Mouse (Mus musculus) intestine, embryonic 15.5 days (tissue): ENCODE data around the gene Stk24. TPM values are rescaled to one million over a fixed set of nuclear protein-coding genes. Genes with fewer than 3 reads are reported as not detected.
"Not testable (repeated sequence)": the region's sequence is repeated elsewhere in the genome, so short reads cannot be mapped to it uniquely, and the experiment has no call there.

Experiments
- ATAC-seq: fragments of 200-750 bp; cut with Nextera tagmentation; 2 replicates; pipeline ENCODE4 v1.8.0; 2017; ENCODE audit warnings: moderate TSS enrichment, moderate library complexity
- H3K27ac ChIP-seq: fragments of 300-500 bp; sonication (generic); 2 replicates; pipeline ENCODE4 v1.5.1; 2015; ENCODE audit warnings: mild to moderate bottlenecking, inconsistent platforms
- H3K27me3 ChIP-seq: fragments of 300-500 bp; sonication (generic); replicated peaks from 2 replicates; pipeline ENCODE4 v1.6.1; 2015; ENCODE audit warnings: inconsistent platforms
- H3K36me3 ChIP-seq: fragments of 300-500 bp; sonication (generic); 2 replicates; pipeline ENCODE4 v1.6.1; 2015; ENCODE audit warnings: inconsistent platforms
- H3K4me1 ChIP-seq: fragments of 300-500 bp; sonication (generic); replicated peaks from 2 replicates; pipeline ENCODE4 v1.6.1; 2015; ENCODE audit warnings: inconsistent platforms
- H3K4me2 ChIP-seq: fragments of 300-500 bp; sonication (generic); replicated peaks from 2 replicates; pipeline ENCODE4 v1.6.1; 2015; ENCODE audit warnings: mild to moderate bottlenecking, inconsistent platforms
- H3K4me3 ChIP-seq: fragments of 300-500 bp; sonication (generic); replicated peaks from 2 replicates; pipeline ENCODE4 v1.5.1; 2015; ENCODE audit warnings: inconsistent platforms
- H3K9ac ChIP-seq: fragments of 300-500 bp; sonication (generic); 2 replicates; pipeline ENCODE4 v1.6.1; 2015; ENCODE audit warnings: inconsistent platforms
- H3K9me3 ChIP-seq: fragments of 300-500 bp; sonication (generic); 2 replicates; pipeline ENCODE4 v1.6.1; 2016; ENCODE audit warnings: inconsistent platforms
- whole genome bisulfite sequencing: fragments of 180-500 bp; shearing (Covaris S2); methylation state at CpG from one replicate; pipeline ENCODE4 v1.1.7; 2015; 5-methylcytosine and 5-hydroxymethylcytosine counted together
- polyA plus RNA-seq: library from polyadenylated mRNA; unstranded; fragments of >200 nt; fragmentation: Nextera tagmentation; extraction: Ambion mirVana; gene quantifications from 2 replicates; pipeline ENCODE4 v1.2.1, GENCODE M21; 2015

Stk24 gene
- polyA plus RNA-seq, result 41.3 and 43.7 TPM in 2 replicates

DNA sequence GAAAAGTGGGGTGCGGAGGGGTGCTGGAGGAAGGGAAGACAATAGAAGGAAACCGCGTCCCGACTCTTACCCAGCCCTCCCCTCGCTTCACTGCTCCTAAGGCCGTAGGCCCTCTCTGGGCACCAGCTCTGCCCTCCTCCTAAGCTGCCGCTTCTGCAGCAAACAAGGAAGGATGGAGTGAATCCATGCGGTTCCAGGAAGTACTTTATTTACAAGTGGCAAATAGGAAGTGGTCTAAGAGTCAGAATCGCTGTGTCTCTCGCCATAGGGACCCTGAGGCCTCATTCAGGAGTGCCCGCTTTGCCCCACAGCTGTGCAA lies at the start of gene Stk24:
Stk24 (minus strand) TSS at position 185 of the 319 bp plus-strand sequence.
- H3K4me1 ChIP-seq, result peaks cover 13% of the 10 kb centered on the region
- peak within 1 kb of the TSS; percentile 96 for H3K9ac ChIP-seq
- H3K4me2 ChIP-seq, result peak within 1 kb of the TSS; percentile 86
- peak within 1 kb of the TSS; percentile 98 for H3K27ac ChIP-seq
- no peak for ATAC-seq
- WGBS, result 5% methylated on average over 11 of the region's 11 CpGs
- no peaks in the 10 kb centered on the region for H3K27me3 ChIP-seq
- H3K4me3 ChIP-seq, result peak within 1 kb of the TSS; percentile 98
- no peaks in the 10 kb centered on the region for H3K36me3 ChIP-seq
- H3K9me3 ChIP-seq, result no peaks in the 10 kb centered on the region

DNA sequence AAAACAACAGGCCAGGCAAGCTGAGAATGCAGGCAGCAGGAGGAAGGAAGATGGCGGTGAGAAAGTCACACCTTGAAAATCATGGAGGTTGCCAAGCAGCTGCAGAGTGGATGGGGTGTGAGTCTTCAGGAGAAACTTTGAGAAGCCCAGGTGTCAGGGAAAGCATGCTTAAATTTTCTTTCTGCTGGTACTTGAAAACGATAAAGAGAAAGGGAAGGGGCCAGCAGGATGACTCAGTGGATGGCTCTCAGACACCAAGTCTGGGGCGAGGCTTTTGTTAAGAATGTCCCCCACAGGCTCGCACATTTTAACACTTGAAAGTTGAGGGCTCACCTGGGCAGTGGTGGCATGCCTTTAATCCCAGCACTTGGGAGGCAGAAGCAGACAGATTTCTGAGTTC lies 48.3 kb upstream of the Stk24 start:
- Histone ChIP-seq H3K4me1 (no peaks in the 10 kb centered on the region), H3K9ac (no peak overlapping the region), H3K27ac (no peak overlapping the region), H3K4me3 (no peak overlapping the region), H3K9me3 (no peaks in the 10 kb centered on the region), H3K36me3 (no peaks in the 10 kb centered on the region), H3K27me3 (no peaks in the 10 kb centered on the region), H3K4me2 (no peak overlapping the region)
- 94% methylated on average over 4 of the region's 4 CpGs for WGBS
- ATAC-seq, result no peak

DNA sequence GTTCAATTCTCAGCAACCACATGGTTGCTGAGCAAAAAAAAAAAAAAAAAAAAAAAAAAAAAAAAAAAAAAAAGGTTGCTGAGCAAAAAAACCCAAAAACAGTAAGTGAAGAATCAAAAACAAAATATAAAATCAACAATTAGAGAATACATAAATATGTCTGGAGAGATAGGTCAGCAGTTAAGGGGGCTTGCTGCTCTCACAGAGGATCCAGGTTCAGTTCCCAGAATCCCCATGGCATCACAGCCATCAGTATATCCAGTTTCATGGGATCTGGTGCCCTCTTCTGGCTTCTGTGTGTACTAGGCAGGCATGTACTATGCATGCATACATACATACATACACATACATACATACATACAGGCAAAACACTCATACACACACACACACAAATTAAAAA lies 46.9 kb upstream of the Stk24 start:
- Histone ChIP-seq H3K27me3 (no peaks in the 10 kb centered on the region), H3K4me2 (no peak overlapping the region), H3K9ac (no peak overlapping the region), H3K27ac (no peak overlapping the region), H3K36me3 (no peaks in the 10 kb centered on the region), H3K4me1 (no peaks in the 10 kb centered on the region), H3K9me3 (no peaks in the 10 kb centered on the region), H3K4me3 (no peak overlapping the region)
- no peak for ATAC-seq

DNA sequence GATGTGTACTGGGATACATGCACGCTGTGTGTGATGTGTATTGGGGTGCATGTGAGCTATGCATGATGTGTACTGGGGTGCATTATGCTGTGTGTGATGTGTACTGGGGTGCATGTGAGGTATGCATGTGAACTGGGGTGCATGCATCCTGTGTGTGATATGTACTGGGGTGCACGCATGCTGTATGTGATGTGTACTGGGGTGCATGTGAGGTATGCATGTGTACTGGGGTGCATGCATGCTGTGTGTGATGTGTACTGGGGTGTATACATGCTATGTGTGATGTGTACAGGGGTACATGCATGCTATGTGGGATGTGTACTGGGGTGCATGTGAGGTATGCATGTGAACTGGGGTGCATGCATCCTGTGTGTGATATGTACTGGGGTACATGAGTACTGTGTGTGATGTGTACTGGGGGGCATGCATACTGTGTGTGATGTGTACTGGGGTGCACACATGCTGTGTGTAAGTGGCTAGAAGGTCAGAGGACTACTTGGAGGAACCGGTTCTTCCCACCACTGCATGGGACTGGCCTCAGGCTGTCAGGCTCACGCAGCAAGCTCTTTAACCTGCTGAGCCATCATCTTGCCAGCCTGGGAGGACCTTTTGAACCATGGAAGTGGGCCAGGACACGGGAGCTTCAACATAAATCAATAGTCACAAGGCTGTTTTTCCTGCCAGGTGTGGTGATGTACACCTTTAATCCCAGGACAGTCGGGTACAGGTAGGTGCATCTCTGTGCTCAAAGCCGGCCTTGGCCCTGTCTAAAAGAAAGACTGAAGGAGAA lies 45.4 kb upstream of the Stk24 start:
- Histone ChIP-seq H3K27me3 (no peaks in the 10 kb centered on the region), H3K9me3 (no peaks in the 10 kb centered on the region), H3K36me3 (no peaks in the 10 kb centered on the region), H3K27ac (0 out of 2 replicates have a peak overlapping the region, but pooled peaks have one; percentile 11), H3K4me2 (no peak overlapping the region), H3K9ac (no peak overlapping the region), H3K4me1 (no peaks in the 10 kb centered on the region), H3K4me3 (no peak overlapping the region)
- peak; percentile 59 for ATAC-seq
- WGBS, result 65% methylated on average over 7 of the region's 7 CpGs

DNA sequence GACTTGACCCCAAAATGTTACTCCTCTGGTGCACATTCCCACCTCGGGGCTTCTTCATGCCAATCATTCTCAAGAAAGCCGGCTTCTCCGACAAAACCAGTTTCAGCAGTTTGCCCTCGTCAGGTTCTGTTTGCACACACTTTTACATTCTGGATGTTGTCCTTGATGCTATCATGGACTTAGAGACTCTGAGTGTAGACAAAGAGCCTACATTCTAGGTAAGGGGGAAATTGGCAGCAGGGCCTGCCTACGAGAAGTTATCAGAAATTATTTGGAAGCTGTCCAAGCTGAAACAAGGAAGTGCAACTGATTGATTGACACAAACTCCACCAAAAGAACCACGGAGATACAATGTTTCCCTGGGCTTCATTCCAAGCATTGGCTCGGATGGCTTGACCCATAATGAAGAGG lies 43.5 kb upstream of the Stk24 start:
- Histone ChIP-seq H3K27me3 (no peaks in the 10 kb centered on the region), H3K9ac (no peak overlapping the region), H3K4me3 (no peak overlapping the region), H3K4me2 (0 out of 2 replicates have a peak overlapping the region, but pooled peaks have one; percentile 10), H3K36me3 (no peaks in the 10 kb centered on the region), H3K9me3 (no peaks in the 10 kb centered on the region), H3K4me1 (no peaks in the 10 kb centered on the region), H3K27ac (peak overlapping the region; percentile 67)
- 36% methylated on average over 7 of the region's 7 CpGs for WGBS
- peak; percentile 79 for ATAC-seq

DNA sequence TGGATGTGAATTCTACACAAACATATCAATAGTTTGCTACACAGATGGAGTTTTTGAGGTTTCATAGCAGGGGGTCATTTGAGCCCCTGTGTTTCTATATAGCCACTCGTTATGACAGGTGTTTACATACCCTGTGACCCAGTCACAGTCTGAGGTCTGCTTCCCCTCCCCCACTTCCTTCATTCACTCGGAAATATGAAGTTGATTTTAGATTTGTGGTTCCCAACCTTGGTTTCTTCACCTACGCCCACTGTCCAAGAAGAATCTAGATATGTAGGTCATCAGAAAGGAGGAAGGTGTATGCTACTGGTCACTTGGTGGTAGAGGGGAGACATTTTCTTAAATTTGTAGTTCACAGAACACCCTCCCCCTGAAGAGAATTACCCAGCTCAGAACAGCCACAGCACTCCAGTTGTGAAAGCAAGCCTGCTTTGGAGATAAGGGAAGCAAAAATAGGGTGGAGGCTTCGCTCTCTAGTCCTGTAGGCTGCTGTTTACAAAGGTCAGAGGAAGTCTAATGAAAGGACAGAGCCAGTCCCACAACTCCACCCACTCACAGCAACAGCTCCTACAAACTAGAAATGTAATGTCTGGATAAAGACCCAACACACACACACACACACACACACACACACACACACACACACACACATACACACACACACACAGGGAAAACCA lies 43.0 kb upstream of the Stk24 start:
- H3K4me3 ChIP-seq, result no peak overlapping the region
- H3K9me3 ChIP-seq, result no peaks in the 10 kb centered on the region
- peak overlapping the region; percentile 67 for H3K27ac ChIP-seq
- 36% methylated on average over 4 of the region's 4 CpGs for WGBS
- H3K9ac ChIP-seq, result no peak overlapping the region
- H3K27me3 ChIP-seq, result no peaks in the 10 kb centered on the region
- ATAC-seq, result peak; percentile 83
- 0 out of 2 replicates have a peak overlapping the region, but pooled peaks have one; percentile 10 for H3K4me2 ChIP-seq
- no peaks in the 10 kb centered on the region for H3K4me1 ChIP-seq
- H3K36me3 ChIP-seq, result no peaks in the 10 kb centered on the region

DNA sequence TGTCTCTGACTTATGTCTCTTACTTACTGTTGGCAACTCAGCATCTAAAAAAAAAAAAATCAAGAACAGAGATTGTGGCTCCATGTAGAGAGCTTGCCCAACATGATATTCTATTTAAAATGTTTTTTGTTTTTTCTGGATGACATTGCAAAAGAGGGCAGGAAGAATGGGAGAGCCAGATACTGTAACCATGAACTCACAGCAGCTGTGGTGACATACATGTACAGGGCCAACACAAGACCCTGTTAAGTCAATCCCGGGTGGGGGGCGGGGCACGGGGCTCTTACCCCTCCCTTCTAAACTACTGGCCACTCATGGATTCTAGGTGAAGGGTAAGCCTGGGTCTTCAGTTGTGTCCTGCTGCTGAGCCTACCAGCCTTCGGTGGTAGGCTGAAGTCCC lies 42.2 kb upstream of the Stk24 start:
- Histone ChIP-seq H3K36me3 (no peaks in the 10 kb centered on the region), H3K4me1 (no peaks in the 10 kb centered on the region), H3K9me3 (no peaks in the 10 kb centered on the region), H3K4me2 (no peak overlapping the region), H3K9ac (no peak overlapping the region), H3K27ac (no peak overlapping the region), H3K4me3 (no peak overlapping the region), H3K27me3 (no peaks in the 10 kb centered on the region)
- WGBS, result 85% methylated on average over 4 of the region's 4 CpGs
- no peak; the same call in 1 of the 2 replicates for ATAC-seq

DNA sequence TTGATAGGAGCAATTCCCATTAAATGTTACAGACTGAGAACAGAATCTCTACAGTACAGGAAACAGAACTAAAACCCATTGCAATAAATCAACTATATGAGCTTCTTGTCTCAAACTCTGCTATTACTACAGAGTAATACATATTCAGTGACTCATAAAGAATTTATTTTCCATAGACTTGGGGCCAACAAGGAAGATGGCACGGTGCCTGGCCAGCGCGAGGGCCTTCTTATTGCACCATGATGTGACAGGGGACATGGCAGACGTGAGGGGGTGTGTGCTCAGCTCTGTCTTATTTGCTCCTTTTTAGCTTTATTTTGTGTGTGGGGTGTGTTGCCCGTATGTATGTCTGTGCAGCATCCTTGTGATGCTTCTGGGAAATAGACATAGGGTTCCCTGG lies 37.8 kb upstream of the Stk24 start:
- no peaks in the 10 kb centered on the region for H3K9me3 ChIP-seq
- H3K4me2 ChIP-seq, result no peak overlapping the region
- no peak for ATAC-seq
- no peaks in the 10 kb centered on the region for H3K27me3 ChIP-seq
- H3K27ac ChIP-seq, result no peak overlapping the region
- WGBS, result 77% methylated on average over 5 of the region's 5 CpGs
- H3K36me3 ChIP-seq, result no peaks in the 10 kb centered on the region
- H3K9ac ChIP-seq, result no peak overlapping the region
- H3K4me1 ChIP-seq, result no peaks in the 10 kb centered on the region
- H3K4me3 ChIP-seq, result no peak overlapping the region

DNA sequence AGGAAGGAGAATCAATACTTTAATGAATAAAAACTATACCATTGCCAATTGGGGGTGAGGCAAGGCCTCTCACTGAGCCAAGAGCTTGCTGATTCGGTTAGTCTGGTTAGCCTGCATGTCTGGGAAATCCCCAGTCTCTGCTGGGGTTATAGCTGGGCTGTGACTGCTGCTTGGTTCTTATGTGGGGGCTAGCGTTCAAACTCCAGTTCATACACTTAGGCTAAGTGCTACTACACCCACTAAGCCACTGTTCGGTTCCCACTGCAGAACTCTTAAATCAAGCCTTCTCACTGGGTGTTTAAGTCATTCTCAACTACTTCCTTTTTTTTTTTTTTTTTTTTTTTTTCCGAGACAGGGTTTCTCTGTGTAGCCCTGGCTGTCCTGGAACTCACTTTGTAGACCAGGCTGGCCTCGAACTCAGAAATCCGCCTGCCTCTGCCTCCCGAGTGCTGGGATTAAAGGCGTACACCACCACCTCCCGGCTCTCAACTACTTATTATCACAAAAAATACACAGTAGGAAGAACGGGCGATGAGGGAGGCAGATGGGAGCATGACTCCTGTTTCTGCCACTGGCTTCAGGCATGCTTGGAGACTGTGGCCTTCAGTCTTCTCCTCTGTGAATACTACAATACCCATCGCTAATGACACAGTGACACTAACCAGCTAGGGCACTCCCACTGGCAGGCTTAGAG lies 37.0 kb upstream of the Stk24 start:
- Histone ChIP-seq H3K9ac (no peak overlapping the region), H3K27me3 (no peaks in the 10 kb centered on the region), H3K4me3 (no peak overlapping the region), H3K4me2 (no peak overlapping the region), H3K27ac (no peak overlapping the region), H3K4me1 (no peaks in the 10 kb centered on the region), H3K36me3 (no peaks in the 10 kb centered on the region), H3K9me3 (no peaks in the 10 kb centered on the region)
- ATAC-seq, result no peak
- 87% methylated on average over 11 of the region's 12 CpGs for WGBS

DNA sequence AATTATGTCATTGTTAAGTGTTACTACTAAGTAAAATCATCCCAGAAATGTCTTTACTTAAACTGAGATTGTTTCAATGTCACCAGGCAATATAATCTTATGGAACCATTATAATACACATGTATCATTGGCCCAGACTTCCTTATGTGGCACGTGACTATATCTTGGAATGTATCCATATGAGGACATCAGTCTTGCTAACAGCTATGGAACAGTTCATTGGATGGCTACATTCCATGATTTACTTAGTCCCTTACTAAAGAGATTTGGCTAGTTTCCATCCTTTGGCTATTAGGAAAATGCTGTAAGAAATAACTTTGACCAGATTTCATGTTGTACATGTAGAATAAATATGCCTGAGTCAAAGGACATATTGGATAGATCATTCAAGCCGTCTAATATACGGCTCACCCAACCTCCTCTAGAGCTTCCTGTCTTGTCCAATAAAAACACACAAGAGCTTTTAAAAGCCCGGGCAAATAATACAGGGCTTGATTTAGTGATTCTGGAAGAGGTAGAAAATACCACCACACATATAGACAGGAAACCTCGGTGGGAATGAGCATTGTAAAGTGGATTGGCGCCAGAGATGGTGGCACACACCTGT lies 34.9 kb upstream of the Stk24 start:
- Histone ChIP-seq H3K36me3 (no peaks in the 10 kb centered on the region), H3K9ac (no peak overlapping the region), H3K4me2 (no peak overlapping the region), H3K9me3 (no peaks in the 10 kb centered on the region), H3K4me1 (no peaks in the 10 kb centered on the region), H3K4me3 (no peak overlapping the region), H3K27ac (no peak overlapping the region), H3K27me3 (no peaks in the 10 kb centered on the region)
- 67% methylated on average over 6 of the region's 6 CpGs for WGBS
- no peak for ATAC-seq

DNA sequence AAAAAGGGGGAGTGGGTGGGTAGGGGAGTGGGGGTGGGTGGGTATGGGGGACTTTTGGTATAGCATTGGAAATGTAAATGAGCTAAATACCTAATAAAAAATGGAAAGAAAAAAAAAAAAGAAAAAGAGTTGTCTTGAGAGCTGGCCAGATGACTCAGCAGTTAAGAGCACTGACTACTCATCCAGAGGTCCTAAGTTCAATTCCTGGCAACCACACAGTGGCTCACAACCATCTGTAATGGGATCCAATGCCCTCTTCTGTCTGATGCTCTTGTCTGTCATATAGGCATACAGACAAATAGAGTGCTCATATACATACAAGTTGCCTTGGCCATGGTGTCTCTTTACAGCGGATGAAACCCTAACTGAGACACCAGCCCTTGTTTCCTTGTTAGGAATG lies 33.9 kb upstream of the Stk24 start:
- H3K4me3 ChIP-seq, H3K27ac ChIP-seq, ATAC-seq, H3K9me3 ChIP-seq, H3K36me3 ChIP-seq, H3K4me2 ChIP-seq, H3K27me3 ChIP-seq, H3K9ac ChIP-seq, H3K4me1 ChIP-seq: not testable (repeated sequence)
- WGBS, result 92% methylated on average over 1 of the region's 1 CpGs

DNA sequence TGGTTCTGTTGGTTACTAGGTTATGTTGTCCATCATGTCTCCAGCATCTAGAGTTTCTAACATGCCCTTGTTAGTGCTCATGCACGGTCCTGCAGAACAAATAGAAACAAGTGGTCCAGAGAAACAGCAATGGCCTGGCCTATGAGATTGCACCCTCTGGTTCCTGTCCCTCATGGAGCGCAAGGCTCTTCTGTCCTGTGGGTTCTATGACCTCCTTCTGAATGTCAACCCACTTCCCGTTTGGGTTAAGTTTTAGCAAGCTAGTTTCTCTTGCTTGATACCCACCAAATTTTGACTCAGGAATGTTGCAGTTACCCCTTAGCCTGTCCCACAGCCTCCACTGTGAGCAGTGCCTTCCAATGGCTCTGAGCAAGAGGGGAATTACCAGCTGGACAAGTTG lies 29.1 kb upstream of the Stk24 start:
- ATAC-seq, result no peak
- Histone ChIP-seq H3K9ac (no peak overlapping the region), H3K4me2 (no peak overlapping the region), H3K27me3 (no peaks in the 10 kb centered on the region), H3K4me1 (no peaks in the 10 kb centered on the region), H3K9me3 (no peaks in the 10 kb centered on the region), H3K36me3 (no peaks in the 10 kb centered on the region), H3K4me3 (no peak overlapping the region), H3K27ac (no peak overlapping the region)
- WGBS, result 85% methylated on average over 3 of the region's 3 CpGs
